Mouse (Mus musculus): ENCODE results near the gene Fam171a1.

GRCm38 (mm10) chr2:3118969-3119368 is 4.9 kb downstream of the Fam171a1 start:
- TF ChIP-seq CTCF (conservative IDR thresholded peaks at IDR 0.05; ENCODE audit: insufficient read depth, insufficient read length, low read depth, low read length) (no peak), POLR2A (IDR thresholded peaks at IDR 0.05; ENCODE audit: low read depth, low read length) (no peak)
